Comparison of ENCODE assay signal across 13 mouse cellular contexts in the genomic region with DNA sequence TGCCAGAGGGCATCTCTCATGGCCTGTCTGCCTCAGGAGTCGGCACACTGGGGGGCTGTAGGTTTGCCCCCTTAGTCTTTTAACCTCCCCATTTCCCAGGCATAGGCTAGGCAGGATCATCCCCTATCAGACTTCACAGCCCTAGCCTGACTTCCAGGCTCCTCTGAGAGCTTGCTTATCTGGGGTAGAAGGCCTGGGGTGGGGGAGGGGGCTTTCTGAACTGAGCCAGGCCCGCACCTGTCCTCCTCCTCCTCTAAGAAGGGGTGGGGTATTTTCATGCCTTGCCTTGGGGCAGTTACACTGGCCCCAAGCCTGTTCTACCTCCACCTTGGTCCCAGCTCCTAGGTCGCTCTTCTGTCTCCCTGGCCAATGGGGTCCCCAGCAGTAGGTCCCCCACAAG. TPM values are rescaled to one million over a fixed set of nuclear protein-coding genes. Genes with fewer than 3 reads are reported as not detected.
DNase-seq lines count a peak whose midpoint lies in the region; ATAC-seq and TF ChIP-seq lines count a peak whose summit lies in the region.
"Had no signal": no experiment of that assay in that cellular context is flagged by ENCODE, and none has a peak within 500 bp of the region (broad histone marks: within the 10 kb centered on the region; RNA-seq: fewer than 3 reads in every experiment).

No protein-coding gene starts in this region.

- H3K36me3 ChIP-seq in heart, embryonic 12.5 days: no peaks in the 10 kb centered on the region
- H3K36me3 ChIP-seq in heart, adult 2 months (ENCODE audit: control insufficient read depth, insufficient read depth, low read length): no peaks in the 10 kb centered on the region
- no peaks in the 10 kb centered on the region for H3K36me3 ChIP-seq in lung, postnatal 0 days (ENCODE audit: insufficient read depth, low read length)
- no peaks in the 10 kb centered on the region for H3K36me3 ChIP-seq in liver, embryonic 11.5 days (ENCODE audit: control insufficient read depth, insufficient read depth, low read length)

- peak; percentile 39; the same call in 1 of the 2 replicates for ATAC-seq in heart, embryonic 12.5 days (ENCODE audit: insufficient number of reproducible peaks, low FRiP score)
- ATAC-seq in lung, postnatal 0 days: no peak
- peak; percentile 86 for ATAC-seq in liver, embryonic 11.5 days (replicated peaks; ENCODE audit: low FRiP score)
- no peak for ATAC-seq in frontal cortex, adult (ENCODE audit: low TSS enrichment)

- peaks cover 82% of the 10 kb centered on the region for H3K4me1 ChIP-seq in heart, embryonic 12.5 days (replicated peaks)
- no peaks in the 10 kb centered on the region for H3K4me1 ChIP-seq in heart, adult 2 months (ENCODE audit: control insufficient read depth, insufficient read depth, low read length)
- peaks cover 24% of the 10 kb centered on the region; the same call in 1 of the 2 replicates for H3K4me1 ChIP-seq in lung, postnatal 0 days (ENCODE audit: insufficient read depth, low read depth, low read length)
- H3K4me1 ChIP-seq in liver, embryonic 11.5 days (replicated peaks; ENCODE audit: control insufficient read depth, insufficient read depth, low read length): peaks cover 59% of the 10 kb centered on the region

- DNase-seq in heart, adult 2 months: no peak
- no peak for DNase-seq in lung, postnatal 0 days (ENCODE audit: low spot score)
- DNase-seq in lung, postnatal 36 days: no peak
- DNase-seq in liver, embryonic 11.5 days (ENCODE audit: low spot score): no peak
- DNase-seq in thymus, postnatal 0 days (ENCODE audit: low spot score): no peak
- no peak for DNase-seq in testis, postnatal 14 days (ENCODE audit: low spot score)
- DNase-seq: adrenal gland, postnatal 36 days; B cell, adult 2 months; cerebellum, postnatal 25 days; gastrocnemius, postnatal 10 days had no signal

- intact Hi-C loops in heart, adult 2 months (cut with DNase I): no loop called here

- H3K9me3 ChIP-seq in heart, embryonic 12.5 days (replicated peaks): no peaks in the 10 kb centered on the region
- no peaks in the 10 kb centered on the region for H3K9me3 ChIP-seq in lung, postnatal 0 days (ENCODE audit: low read length)
- no peaks in the 10 kb centered on the region for H3K9me3 ChIP-seq in liver, embryonic 11.5 days (ENCODE audit: control insufficient read depth, low read length)

- TF ChIP-seq POLR2A in heart, adult 2 months (IDR thresholded peaks at IDR 0.05; ENCODE audit: insufficient read depth, low read depth, low read length): no peak

- peak overlapping the region; percentile 91 for H3K27ac ChIP-seq in heart, embryonic 12.5 days (ENCODE audit: poor library complexity, severe bottlenecking)
- H3K27ac ChIP-seq in heart, adult 2 months: no peak overlapping the region
- peak overlapping the region; percentile 90 for H3K27ac ChIP-seq in lung, postnatal 0 days (ENCODE audit: low read length)
- peak overlapping the region; percentile 76 for H3K27ac ChIP-seq in liver, embryonic 11.5 days (ENCODE audit: low read depth, low read length)

- no peak for TF ChIP-seq EP300 in heart, adult 2 months (IDR thresholded peaks at IDR 0.05; ENCODE audit: insufficient read depth, low read depth, low read length)
- TF ChIP-seq EP300 in lung, postnatal 0 days (IDR thresholded peaks at IDR 0.05): no peak

- peak overlapping the region; percentile 42; the same call in 1 of the 2 replicates for H3K9ac ChIP-seq in heart, embryonic 12.5 days
- no peak overlapping the region for H3K9ac ChIP-seq in heart, adult 2 months (ENCODE audit: low read depth, low read length)
- H3K9ac ChIP-seq in lung, postnatal 0 days (replicated peaks; ENCODE audit: low read depth): no peak overlapping the region
- H3K9ac ChIP-seq in liver, embryonic 11.5 days (ENCODE audit: low read depth, low read length): peak overlapping the region; percentile 35

- no peaks in the 10 kb centered on the region for H3K79me2 ChIP-seq in heart, adult 2 months (replicated peaks; ENCODE audit: control insufficient read depth, insufficient read depth, low read length)

- TF ChIP-seq CTCF in heart, adult 2 months (IDR thresholded peaks at IDR 0.05): no peak
- no peak for TF ChIP-seq CTCF in lung, postnatal 0 days (IDR thresholded peaks at IDR 0.05)

- no peaks in the 10 kb centered on the region for H3K27me3 ChIP-seq in heart, embryonic 12.5 days (replicated peaks)
- H3K27me3 ChIP-seq in heart, adult 2 months (ENCODE audit: control insufficient read depth, insufficient read depth, low read length): no peaks in the 10 kb centered on the region
- H3K27me3 ChIP-seq in lung, postnatal 0 days (replicated peaks; ENCODE audit: insufficient read depth, low read length): no peaks in the 10 kb centered on the region
- no peaks in the 10 kb centered on the region for H3K27me3 ChIP-seq in liver, embryonic 11.5 days (replicated peaks; ENCODE audit: control insufficient read depth, insufficient read depth, low read length)

- no peak overlapping the region for H3K4me3 ChIP-seq in heart, embryonic 12.5 days
- no peak overlapping the region for H3K4me3 ChIP-seq in heart, adult 2 months
- no peak overlapping the region for H3K4me3 ChIP-seq in lung, postnatal 0 days (ENCODE audit: low read depth, low read length)
- H3K4me3 ChIP-seq in liver, embryonic 11.5 days (ENCODE audit: low read depth, low read length): peak overlapping the region; percentile 30
- H3K4me3 ChIP-seq: myocyte had no signal

- WGBS in heart, embryonic 12.5 days: 23% methylated on average over 3 of the region's 3 CpGs
- whole genome bisulfite sequencing in heart, adult 2 months: 64% methylated on average over 3 of the region's 3 CpGs
- 37% methylated on average over 3 of the region's 3 CpGs for WGBS in lung, postnatal 0 days
- WGBS in liver, embryonic 11.5 days: 15% methylated on average over 3 of the region's 3 CpGs

- peak overlapping the region; percentile 41 for H3K4me2 ChIP-seq in heart, embryonic 12.5 days
- H3K4me2 ChIP-seq in lung, postnatal 0 days (replicated peaks; ENCODE audit: low read depth, low read length): peak overlapping the region; percentile 29
- H3K4me2 ChIP-seq in liver, embryonic 11.5 days: peak overlapping the region; percentile 65

RNA-seq across cellular contexts. Expression of gene Llgl2, which starts 7.7 kb away (rescaled TPM):
- 22.5 and 25.8 TPM in 2 replicates for polyA plus RNA-seq in heart, embryonic 12.5 days (2016; fragmentation: Nextera tagmentation; extraction: Ambion mirVana)
- 10 to 100 TPM; 18.4 to 20.3 TPM for total RNA-seq in heart, adult 2 months (2021)
- 19.4 and 20.2 TPM in 2 replicates for polyA plus RNA-seq in heart, adult 2 months (2012; rRNA removed)
- polyA plus RNA-seq in lung, postnatal 0 days (2015; fragmentation: Nextera tagmentation; extraction: Ambion mirVana): 66.0 and 70.1 TPM in 2 replicates
- 15.6 and 18.7 TPM in 2 replicates for polyA plus RNA-seq in liver, embryonic 11.5 days (2014; fragmentation: Nextera tagmentation; extraction: Ambion mirVana)
- polyA plus RNA-seq in thymus, postnatal 0 days (2015; fragmentation: Nextera tagmentation; extraction: Ambion mirVana): 15.6 and 15.7 TPM in 2 replicates

RNA-seq across cellular contexts. Expression of gene Tsen54, which starts 17.0 kb away (rescaled TPM):
- 23.0 and 29.2 TPM in 2 replicates for polyA plus RNA-seq in heart, embryonic 12.5 days (2016; fragmentation: Nextera tagmentation; extraction: Ambion mirVana)
- 1 to 10 TPM; 7.2 to 9.3 TPM for total RNA-seq in heart, adult 2 months (2021)
- polyA plus RNA-seq in heart, adult 2 months (2012; rRNA removed): 15.9 and 16.3 TPM in 2 replicates
- polyA plus RNA-seq in lung, postnatal 0 days (2015; fragmentation: Nextera tagmentation; extraction: Ambion mirVana): 18.2 and 19.9 TPM in 2 replicates
- 36.1 and 36.4 TPM in 2 replicates for polyA plus RNA-seq in liver, embryonic 11.5 days (2014; fragmentation: Nextera tagmentation; extraction: Ambion mirVana)
- polyA plus RNA-seq in thymus, postnatal 0 days (2015; fragmentation: Nextera tagmentation; extraction: Ambion mirVana): 23.4 and 23.5 TPM in 2 replicates

RNA-seq across cellular contexts. Expression of gene Caskin2, which starts 18.1 kb away (rescaled TPM):
- polyA plus RNA-seq in heart, embryonic 12.5 days (2016; fragmentation: Nextera tagmentation; extraction: Ambion mirVana): 23.5 and 25.3 TPM in 2 replicates
- total RNA-seq in heart, adult 2 months (2021): 10 to 100 TPM; 40.5 to 43.8 TPM
- polyA plus RNA-seq in heart, adult 2 months (2012; rRNA removed): 38.5 TPM in 2 replicates
- polyA plus RNA-seq in lung, postnatal 0 days (2015; fragmentation: Nextera tagmentation; extraction: Ambion mirVana): 17.5 and 17.9 TPM in 2 replicates
- polyA plus RNA-seq in liver, embryonic 11.5 days (2014; fragmentation: Nextera tagmentation; extraction: Ambion mirVana): 13.5 and 14.0 TPM in 2 replicates
- polyA plus RNA-seq in thymus, postnatal 0 days (2015; fragmentation: Nextera tagmentation; extraction: Ambion mirVana): 3.5 and 3.7 TPM in 2 replicates

RNA-seq across cellular contexts. Expression of gene Myo15b, which starts 26.7 kb away (rescaled TPM):
- polyA plus RNA-seq in heart, embryonic 12.5 days (2016; fragmentation: Nextera tagmentation; extraction: Ambion mirVana): 0.17 and 0.37 TPM in 2 replicates
- total RNA-seq in heart, adult 2 months (2021): under 1 TPM in 1 of 2 experiments, not detected in 1; 0.05 TPM
- 0.20 and 0.29 TPM in 2 replicates for polyA plus RNA-seq in heart, adult 2 months (2012; rRNA removed)
- 0.57 and 0.68 TPM in 2 replicates for polyA plus RNA-seq in lung, postnatal 0 days (2015; fragmentation: Nextera tagmentation; extraction: Ambion mirVana)
- polyA plus RNA-seq in liver, embryonic 11.5 days (2014; fragmentation: Nextera tagmentation; extraction: Ambion mirVana): 0.56 and 0.89 TPM in 2 replicates
- 1.4 and 1.5 TPM in 2 replicates for polyA plus RNA-seq in thymus, postnatal 0 days (2015; fragmentation: Nextera tagmentation; extraction: Ambion mirVana)
- total RNA-seq: gastrocnemius, postnatal 10 days had no signal

Comparison
In these comparisons a context has a peak if more than half of its experiments do, and no peak if none do; other contexts are left out.
1. H3K9ac ChIP-seq: peak in heart, embryonic 12.5 days (single experiment) and liver, embryonic 11.5 days (single experiment); none in heart, adult 2 months (single experiment) and lung, postnatal 0 days (single experiment).
2. ATAC-seq: peak in heart, embryonic 12.5 days (single experiment) and liver, embryonic 11.5 days (single experiment); none in lung, postnatal 0 days (single experiment) and frontal cortex, adult (single experiment).
3. Peak in every context shown above with its lines, with median percentiles within 50 percentile points of each other: H3K4me2 ChIP-seq.